Mouse (Mus musculus) adipocyte (in vitro differentiated cells): ENCODE data around the gene Odaph.
A peak's percentile ranks its signal among the peaks of the same experiment; 100 is the strongest.

Source experiments
- DNase-seq: peaks from one replicate; pipeline ENCODE4 v3.0.0-alpha.2; 2016; ENCODE audit warnings: low spot score

The Odaph gene

GRCm38 (mm10) chr5:91989261-91989660 is 2.0 kb downstream of the Odaph start:
- no peak for DNase-seq

- no peak for DNase-seq
These were observed 4.1 kb downstream of the Odaph start for GRCm38 (mm10) chr5:91991191-91991937.

DNA sequence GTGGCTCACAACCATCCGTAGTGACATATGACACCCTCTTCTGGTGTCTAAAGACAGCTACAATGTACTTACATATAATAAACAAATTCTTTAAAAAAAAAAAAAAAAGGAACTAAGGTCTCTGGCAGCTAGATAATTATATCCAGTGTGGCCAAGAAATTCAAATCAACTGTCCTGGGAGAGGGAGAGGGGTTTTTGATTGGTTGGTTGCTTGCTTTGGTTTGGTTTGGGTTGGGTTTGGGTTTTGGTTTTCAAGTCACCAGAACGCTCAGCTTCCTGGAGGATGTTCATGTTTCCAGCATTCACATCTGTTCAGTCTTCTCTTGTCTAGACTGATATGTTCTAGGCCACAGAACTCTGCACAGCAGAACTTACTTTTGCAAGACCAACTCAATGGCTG is 5.8 kb downstream of the Odaph start:
- DNase-seq, result no peak

- no peak for DNase-seq
These were observed 7.3 kb downstream of the Odaph start for GRCm38 (mm10) chr5:91994546-91994945.

DNA sequence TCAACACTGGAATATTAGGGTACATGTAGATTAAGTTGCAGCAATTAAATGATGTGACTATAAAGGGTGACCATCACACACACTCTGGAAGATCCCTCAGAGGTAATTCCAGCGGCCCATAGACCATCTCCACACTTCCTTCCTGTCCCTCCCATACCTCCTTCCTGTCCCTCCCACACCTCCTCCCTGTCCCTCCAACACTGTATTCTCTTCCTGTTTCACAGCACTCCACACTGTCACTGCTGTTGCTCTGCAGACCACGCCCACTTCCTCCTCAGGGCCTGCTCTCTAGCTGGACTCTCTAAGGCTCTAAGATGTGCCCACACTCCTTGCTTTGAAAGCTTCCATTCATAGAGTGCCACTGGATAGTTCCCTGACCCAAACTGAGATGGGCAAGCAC is 13.5 kb downstream of the Odaph start:
- no peak for DNase-seq

- peak; percentile 44 for DNase-seq
These were observed 15.7 kb downstream of the Odaph start for GRCm38 (mm10) chr5:92003011-92003410.

GRCm38 (mm10) chr5:92009827-92010226 is 22.6 kb downstream of the Odaph start:
- DNase-seq, result no peak

DNA sequence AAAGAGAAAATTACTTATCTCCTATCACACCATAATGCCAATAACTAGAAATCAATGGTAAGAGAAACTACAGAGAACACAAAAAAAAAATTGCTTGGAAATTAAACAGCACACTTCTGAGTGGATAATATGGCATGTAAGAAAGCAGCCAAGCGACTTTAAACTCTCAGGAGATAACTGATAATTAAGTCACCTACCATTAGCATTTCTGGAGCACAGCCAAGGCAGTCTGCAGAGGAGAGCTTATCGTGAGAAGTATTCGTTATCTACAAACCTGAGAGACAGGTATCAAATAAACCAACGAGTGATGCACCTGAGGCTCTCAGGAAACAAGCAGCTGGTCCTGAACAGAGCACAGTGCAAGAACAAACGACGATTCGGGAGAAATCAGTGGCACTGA is 24.5 kb downstream of the Odaph start:
- DNase-seq, result no peak

DNA sequence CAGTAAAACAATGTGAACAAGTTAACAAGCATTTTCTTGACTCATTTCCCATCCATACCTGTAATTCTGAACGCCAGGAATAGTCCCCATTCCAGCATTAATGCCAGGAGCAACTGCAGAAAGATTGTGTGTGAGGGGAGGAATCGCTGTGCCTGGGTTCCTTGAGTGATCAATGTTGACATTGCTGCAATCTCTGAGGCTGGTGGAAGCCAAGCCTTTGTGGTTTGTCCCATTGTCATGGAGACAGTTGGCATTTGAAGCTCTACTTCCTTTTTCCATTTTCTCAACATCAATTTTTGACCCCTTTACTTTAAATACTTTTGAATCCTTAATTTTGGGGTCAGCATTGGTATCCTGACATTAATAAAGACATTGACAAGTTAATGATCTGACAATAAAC is 32.7 kb downstream of the Odaph start:
- DNase-seq, result no peak

DNA sequence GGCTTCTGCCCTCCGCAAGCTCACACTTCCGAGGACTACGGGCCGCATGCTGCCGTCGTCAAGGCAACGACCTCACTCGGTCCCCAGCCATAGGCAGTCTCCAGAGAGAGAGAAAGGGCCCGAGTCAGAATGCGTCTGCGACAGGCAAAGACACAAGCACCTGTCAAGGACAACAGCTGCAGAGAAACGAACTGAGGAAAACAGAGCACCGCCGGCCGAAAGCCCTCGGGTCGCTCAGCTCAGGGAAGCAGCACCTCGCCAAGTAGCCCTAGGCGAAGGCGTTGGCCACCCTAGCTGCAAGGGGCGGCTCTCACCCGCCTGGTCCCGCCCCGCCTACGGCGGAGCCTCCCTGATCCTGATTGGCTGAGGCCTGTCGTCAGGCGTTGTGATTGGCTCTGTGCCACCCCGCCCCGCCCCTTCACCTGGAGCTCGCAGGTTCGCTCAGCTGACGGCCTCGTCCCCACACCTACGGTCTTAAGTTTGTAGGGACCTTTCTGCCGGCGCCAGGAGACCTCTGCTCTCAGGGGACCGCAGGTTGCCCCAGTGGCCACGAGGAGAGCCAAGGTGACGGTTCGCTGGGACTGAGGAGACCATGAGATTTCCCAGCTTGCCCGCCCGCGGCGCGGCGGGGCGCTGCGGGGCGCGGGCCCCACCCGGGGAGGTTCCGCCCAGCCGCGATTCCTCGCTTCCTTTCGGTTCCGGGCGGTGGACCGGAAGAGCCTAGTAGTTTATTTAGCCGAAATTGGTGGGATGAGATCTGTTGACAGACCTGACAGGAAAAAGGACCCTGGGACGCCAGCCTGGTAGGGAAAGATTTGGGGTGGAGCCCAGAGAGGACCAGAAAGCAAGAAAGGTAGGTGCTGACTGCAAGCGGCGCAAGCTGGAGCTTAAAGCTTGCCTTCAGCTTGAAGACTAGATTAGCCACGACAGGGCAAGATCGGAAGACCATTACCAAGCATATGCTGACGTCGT is 55.4 kb downstream of the Odaph start:
- DNase-seq, result peak; percentile 89

DNA sequence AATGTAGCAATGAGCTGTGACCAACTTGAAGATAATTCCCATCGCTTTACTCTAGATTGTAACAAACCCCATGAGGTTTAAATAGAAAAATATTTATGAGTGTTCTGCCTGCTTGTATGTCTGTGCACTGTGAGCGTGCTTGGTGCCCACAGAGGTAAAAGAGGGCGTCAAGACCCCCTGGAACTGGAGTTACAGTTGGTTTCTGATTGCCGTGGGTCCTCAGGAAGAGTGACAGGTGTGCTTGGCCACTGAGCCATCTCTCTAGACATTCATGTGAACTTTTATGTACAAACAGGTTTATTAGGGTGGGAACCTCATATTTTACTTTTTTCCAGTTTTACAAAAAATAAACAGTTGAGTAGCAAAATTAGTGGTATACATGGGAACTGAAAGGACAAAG is 56.5 kb downstream of the Odaph start, which contains the start of gene Cdkl2:
Gene Cdkl2, minus strand, starts transcription at position 101 of the 400 bp plus-strand sequence.
- DNase-seq, result no peak
